Mouse (Mus musculus): ENCODE results near the gene Dennd1b. TPM values are rescaled to one million over a fixed set of nuclear protein-coding genes. Genes with fewer than 3 reads are reported as not detected.

Dennd1b gene
- polyA plus RNA-seq, 1 experiment from 2014 or later = 12.6 TPM

GRCm38 (mm10) chr1:138939579-138940139 is 23.6 kb upstream of the Dennd1b start:
- no peaks in the 10 kb centered on the region for H3K36me3 ChIP-seq (ENCODE audit: insufficient read depth, low read length)
- no peaks in the 10 kb centered on the region for H3K4me1 ChIP-seq (ENCODE audit: insufficient read depth, low read depth, low read length)
- H3K27me3 ChIP-seq (replicated peaks; ENCODE audit: insufficient read depth, low read length) = no peaks in the 10 kb centered on the region
- H3K4me3 ChIP-seq (ENCODE audit: low read depth, low read length) = no peak overlapping the region
- no peak for ATAC-seq
- 70% methylated on average over 6 of the region's 6 CpGs for WGBS
- H3K9me3 ChIP-seq (ENCODE audit: low read length) = no peaks in the 10 kb centered on the region
- no peak for DNase-seq (ENCODE audit: low spot score)
- no peak overlapping the region for H3K9ac ChIP-seq (replicated peaks; ENCODE audit: low read depth)
- H3K4me2 ChIP-seq (replicated peaks; ENCODE audit: low read depth, low read length) = no peak overlapping the region
- no peak overlapping the region for H3K27ac ChIP-seq (ENCODE audit: low read length)
- no peak for TF ChIP-seq EP300 (IDR thresholded peaks at IDR 0.05)
- no peak for TF ChIP-seq CTCF (IDR thresholded peaks at IDR 0.05)

GRCm38 (mm10) chr1:138940407-138940806 is 22.8 kb upstream of the Dennd1b start:
- DNase-seq (ENCODE audit: low spot score) (no peak), ATAC-seq (no peak)
- no peak overlapping the region for H3K9ac ChIP-seq (replicated peaks; ENCODE audit: low read depth)
- no peaks in the 10 kb centered on the region for H3K9me3 ChIP-seq (ENCODE audit: low read length)
- H3K27ac ChIP-seq (ENCODE audit: low read length) = no peak overlapping the region
- H3K4me1 ChIP-seq (ENCODE audit: insufficient read depth, low read depth, low read length) = no peaks in the 10 kb centered on the region
- no peak overlapping the region for H3K4me2 ChIP-seq (replicated peaks; ENCODE audit: low read depth, low read length)
- no peak overlapping the region for H3K4me3 ChIP-seq (ENCODE audit: low read depth, low read length)
- TF ChIP-seq EP300 (IDR thresholded peaks at IDR 0.05) (no peak), CTCF (IDR thresholded peaks at IDR 0.05) (no peak)
- WGBS = 83% methylated on average over 8 of the region's 8 CpGs
- no peaks in the 10 kb centered on the region for H3K36me3 ChIP-seq (ENCODE audit: insufficient read depth, low read length)
- H3K27me3 ChIP-seq (replicated peaks; ENCODE audit: insufficient read depth, low read length) = no peaks in the 10 kb centered on the region

GRCm38 (mm10) chr1:138952173-138952572 is 11.1 kb upstream of the Dennd1b start:
- ATAC-seq (no peak), DNase-seq (ENCODE audit: low spot score) (no peak)
- no peak overlapping the region for H3K27ac ChIP-seq (ENCODE audit: low read length)
- H3K4me2 ChIP-seq (replicated peaks; ENCODE audit: low read depth, low read length) = no peak overlapping the region
- TF ChIP-seq EP300 (IDR thresholded peaks at IDR 0.05) (no peak), CTCF (IDR thresholded peaks at IDR 0.05) (no peak)
- no peaks in the 10 kb centered on the region for H3K27me3 ChIP-seq (replicated peaks; ENCODE audit: insufficient read depth, low read length)
- H3K4me1 ChIP-seq (ENCODE audit: insufficient read depth, low read depth, low read length) = no peaks in the 10 kb centered on the region
- no peak overlapping the region for H3K9ac ChIP-seq (replicated peaks; ENCODE audit: low read depth)
- no peaks in the 10 kb centered on the region for H3K36me3 ChIP-seq (ENCODE audit: insufficient read depth, low read length)
- H3K9me3 ChIP-seq (ENCODE audit: low read length) = no peaks in the 10 kb centered on the region
- no peak overlapping the region for H3K4me3 ChIP-seq (ENCODE audit: low read depth, low read length)

- 75% methylated on average over 5 of the region's 5 CpGs for WGBS
- no peaks in the 10 kb centered on the region for H3K9me3 ChIP-seq (ENCODE audit: low read length)
- H3K4me2 ChIP-seq (replicated peaks; ENCODE audit: low read depth, low read length) = no peak overlapping the region
- H3K4me1 ChIP-seq (ENCODE audit: insufficient read depth, low read depth, low read length) = no peaks in the 10 kb centered on the region
- ATAC-seq (no peak), DNase-seq (ENCODE audit: low spot score) (no peak)
- no peak overlapping the region for H3K27ac ChIP-seq (ENCODE audit: low read length)
- H3K36me3 ChIP-seq (ENCODE audit: insufficient read depth, low read length) = no peaks in the 10 kb centered on the region
- H3K4me3 ChIP-seq (ENCODE audit: low read depth, low read length) = no peak overlapping the region
- no peak overlapping the region for H3K9ac ChIP-seq (replicated peaks; ENCODE audit: low read depth)
- no peaks in the 10 kb centered on the region for H3K27me3 ChIP-seq (replicated peaks; ENCODE audit: insufficient read depth, low read length)
- TF ChIP-seq CTCF (IDR thresholded peaks at IDR 0.05) = no peak
- no peak for TF ChIP-seq EP300 (IDR thresholded peaks at IDR 0.05)
Observed at GRCm38 (mm10) chr1:138954978-138955377, 8.3 kb upstream of the Dennd1b start.

GRCm38 (mm10) chr1:138955455-138955854 is 7.8 kb upstream of the Dennd1b start:
- Histone ChIP-seq H3K9ac (replicated peaks; ENCODE audit: low read depth) (no peak overlapping the region), H3K4me2 (replicated peaks; ENCODE audit: low read depth, low read length) (no peak overlapping the region), H3K27ac (ENCODE audit: low read length) (no peak overlapping the region), H3K36me3 (ENCODE audit: insufficient read depth, low read length) (no peaks in the 10 kb centered on the region), H3K4me3 (ENCODE audit: low read depth, low read length) (no peak overlapping the region), H3K9me3 (ENCODE audit: low read length) (no peaks in the 10 kb centered on the region), H3K4me1 (ENCODE audit: insufficient read depth, low read depth, low read length) (no peaks in the 10 kb centered on the region), H3K27me3 (replicated peaks; ENCODE audit: insufficient read depth, low read length) (no peaks in the 10 kb centered on the region)
- 83% methylated on average over 4 of the region's 4 CpGs for WGBS
- ATAC-seq (no peak), DNase-seq (ENCODE audit: low spot score) (no peak)
- TF ChIP-seq EP300 (IDR thresholded peaks at IDR 0.05) (no peak), CTCF (IDR thresholded peaks at IDR 0.05) (no peak)

GRCm38 (mm10) chr1:138956511-138956910 is 6.7 kb upstream of the Dennd1b start:
- ATAC-seq (no peak), DNase-seq (ENCODE audit: low spot score) (no peak)
- H3K9me3 ChIP-seq (ENCODE audit: low read length) = no peaks in the 10 kb centered on the region
- TF ChIP-seq CTCF (IDR thresholded peaks at IDR 0.05) (no peak), EP300 (IDR thresholded peaks at IDR 0.05) (no peak)
- no peak overlapping the region for H3K27ac ChIP-seq (ENCODE audit: low read length)
- H3K36me3 ChIP-seq (ENCODE audit: insufficient read depth, low read length) = no peaks in the 10 kb centered on the region
- no peak overlapping the region for H3K4me3 ChIP-seq (ENCODE audit: low read depth, low read length)
- no peak overlapping the region for H3K4me2 ChIP-seq (replicated peaks; ENCODE audit: low read depth, low read length)
- H3K9ac ChIP-seq (replicated peaks; ENCODE audit: low read depth) = no peak overlapping the region
- H3K4me1 ChIP-seq (ENCODE audit: insufficient read depth, low read depth, low read length) = no peaks in the 10 kb centered on the region
- no peaks in the 10 kb centered on the region for H3K27me3 ChIP-seq (replicated peaks; ENCODE audit: insufficient read depth, low read length)

- TF ChIP-seq EP300 (IDR thresholded peaks at IDR 0.05) (no peak), CTCF (IDR thresholded peaks at IDR 0.05) (no peak)
- 69% methylated on average over 4 of the region's 4 CpGs for WGBS
- no peak for DNase-seq (ENCODE audit: low spot score)
Observed at GRCm38 (mm10) chr1:138957111-138957510, 6.1 kb upstream of the Dennd1b start.

More at GRCm38 (mm10) chr1:138957111-138957510, 6.1 kb upstream of the Dennd1b start:
- H3K9me3 ChIP-seq (ENCODE audit: low read length) = no peaks in the 10 kb centered on the region
- no peak overlapping the region for H3K9ac ChIP-seq (replicated peaks; ENCODE audit: low read depth)
- H3K4me1 ChIP-seq (ENCODE audit: insufficient read depth, low read depth, low read length) = no peaks in the 10 kb centered on the region
- H3K27ac ChIP-seq (ENCODE audit: low read length) = no peak overlapping the region
- H3K36me3 ChIP-seq (ENCODE audit: insufficient read depth, low read length) = no peaks in the 10 kb centered on the region
- H3K4me2 ChIP-seq (replicated peaks; ENCODE audit: low read depth, low read length) = no peak overlapping the region
- H3K27me3 ChIP-seq (replicated peaks; ENCODE audit: insufficient read depth, low read length) = no peaks in the 10 kb centered on the region
- ATAC-seq = no peak
- no peak overlapping the region for H3K4me3 ChIP-seq (ENCODE audit: low read depth, low read length)
